Mouse (Mus musculus) liver, adult 2 months (tissue): ENCODE results near the gene Map3k13. TPM values are rescaled to one million over a fixed set of nuclear protein-coding genes. Genes with fewer than 3 reads are reported as not detected.

ENCODE experiments used
- DNase-seq: peaks from one replicate; pipeline ENCODE4 v3.0.0-alpha.2; 2011; ENCODE audit warnings: low read depth, low spot score; ENCODE audit errors: extremely low read depth
- H3K27ac ChIP-seq: fragments of 200-500 bp; replicated peaks from 2 replicates; pipeline ENCODE4 v1.5.1; 2012; ENCODE audit warnings: low read depth, mild to moderate bottlenecking, control low read depth, inconsistent platforms, low read length; ENCODE audit not compliant: insufficient read depth
- H3K27me3 ChIP-seq: fragments of 200-500 bp; 2 replicates; pipeline ENCODE4 v1.6.1; 2012; ENCODE audit warnings: mild to moderate bottlenecking, moderate library complexity, low read length, inconsistent platforms; ENCODE audit not compliant: control insufficient read depth, insufficient read depth
- H3K36me3 ChIP-seq: fragments of 200-500 bp; 2 replicates; pipeline ENCODE4 v1.6.1; 2012; ENCODE audit warnings: low read length, inconsistent platforms; ENCODE audit not compliant: control insufficient read depth, insufficient read depth
- H3K4me1 ChIP-seq: fragments of 200-500 bp; 2 replicates; pipeline ENCODE4 v1.6.1; 2011; ENCODE audit warnings: low read length; ENCODE audit not compliant: control insufficient read depth, insufficient read depth
- H3K4me3 ChIP-seq: fragments of 200-500 bp; 2 replicates; pipeline ENCODE4 v1.5.1; 2011; ENCODE audit warnings: low read depth, mild to moderate bottlenecking, control low read depth, low read length, moderate library complexity; ENCODE audit not compliant: insufficient read depth
- H3K79me2 ChIP-seq: fragments of 200-500 bp; 2 replicates; pipeline ENCODE4 v1.6.1; 2012; ENCODE audit warnings: inconsistent platforms, mild to moderate bottlenecking, low read length, moderate library complexity; ENCODE audit not compliant: control insufficient read depth, insufficient read depth
- H3K9ac ChIP-seq: fragments of 200-500 bp; 2 replicates; pipeline ENCODE4 v1.6.1; 2012; ENCODE audit warnings: low read depth, mild to moderate bottlenecking, control low read depth, inconsistent platforms, low read length
- CTCF ChIP-seq: fragments of 200-500 bp; IDR thresholded peaks from 2 replicates; pipeline ENCODE4 v1.5.1; 2011; ENCODE audit warnings: low read depth, low read length, control low read depth
- POLR2A ChIP-seq: fragments of 200-500 bp; IDR thresholded peaks from 2 replicates; pipeline ENCODE4 v1.6.1; 2011; ENCODE audit warnings: low read length, control low read depth; ENCODE audit not compliant: insufficient read depth; ENCODE audit errors: extremely low read depth
- WGBS: fragments of 180-500 bp; shearing (Covaris S2); methylation state at CpG from one replicate; pipeline ENCODE4 v1.1.7; 2018; 5-methylcytosine and 5-hydroxymethylcytosine counted together
- polyA plus RNA-seq: library from polyadenylated mRNA; depleted of rRNA; stranded (reverse); fragments of >200 nt; gene quantifications from 2 replicates; pipeline ENCODE4 v1.2.3, GENCODE M21; 2012
- total RNA-seq: library from RNA; depleted of rRNA; stranded (reverse); fragments of >200 nt; gene quantifications from 2 replicates; pipeline ENCODE4 v1.2.3, GENCODE M21; 2014

Map3k13 gene
- total and polyA plus RNA-seq, 2 experiments: 3.8 to 7.0 TPM

DNA sequence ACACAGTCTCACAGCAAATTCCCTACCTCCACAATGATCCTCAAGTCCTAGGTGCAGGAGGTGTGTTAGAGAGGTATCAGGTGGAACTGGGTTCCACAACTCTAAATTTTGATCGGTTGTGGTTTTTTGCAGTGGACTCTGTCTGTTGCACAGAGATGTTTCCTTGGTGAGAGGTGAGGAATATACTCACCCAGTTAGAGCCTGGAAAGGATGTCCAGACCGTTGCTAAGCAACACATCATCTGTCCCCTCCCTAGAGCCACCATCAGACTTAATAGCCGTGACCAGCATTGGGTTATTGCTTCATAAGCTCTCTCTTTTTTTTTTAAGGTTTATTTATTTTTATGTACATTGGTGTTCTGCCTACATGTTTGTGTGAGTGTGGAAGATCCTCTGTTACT, 83.6 kb downstream of the Map3k13 start:
- DNase-seq: no peak
- peaks cover 9% of the 10 kb centered on the region for H3K4me1 ChIP-seq
- H3K27ac ChIP-seq: no peak overlapping the region
- peaks cover 5% of the 10 kb centered on the region for H3K36me3 ChIP-seq
- H3K27me3 ChIP-seq: no peaks in the 10 kb centered on the region
- no peak overlapping the region for H3K9ac ChIP-seq
- no peak for TF ChIP-seq POLR2A
- TF ChIP-seq CTCF: no peak
- H3K4me3 ChIP-seq: no peak overlapping the region
- peaks cover 14% of the 10 kb centered on the region for H3K79me2 ChIP-seq
- 75% methylated on average over 3 of the region's 3 CpGs for WGBS

GRCm38 (mm10) chr16:21878834-21879233, 84.7 kb downstream of the Map3k13 start:
- peak; percentile 81 for DNase-seq

GRCm38 (mm10) chr16:21881181-21881580, 87.0 kb downstream of the Map3k13 start:
- no peak for TF ChIP-seq POLR2A
- TF ChIP-seq CTCF: no peak
- DNase-seq: peak; percentile 80

More at GRCm38 (mm10) chr16:21878834-21879233, 84.7 kb downstream of the Map3k13 start:
- H3K27me3 ChIP-seq: no peaks in the 10 kb centered on the region
- no peak for TF ChIP-seq POLR2A
- TF ChIP-seq CTCF: no peak
- no peak overlapping the region for H3K4me3 ChIP-seq
- no peak overlapping the region for H3K9ac ChIP-seq
- peaks cover 18% of the 10 kb centered on the region for H3K79me2 ChIP-seq
- H3K27ac ChIP-seq: 0 out of 2 replicates have a peak overlapping the region, but pooled peaks have one; percentile 1
- 16% methylated on average over 3 of the region's 3 CpGs for WGBS
- peaks cover 6% of the 10 kb centered on the region for H3K36me3 ChIP-seq
- peaks cover 9% of the 10 kb centered on the region for H3K4me1 ChIP-seq

GRCm38 (mm10) chr16:21881582-21882259, 87.6 kb downstream of the Map3k13 start:
- no peak for DNase-seq
- no peak overlapping the region for H3K4me3 ChIP-seq
- no peak overlapping the region for H3K9ac ChIP-seq
- peaks cover 9% of the 10 kb centered on the region for H3K4me1 ChIP-seq
- H3K27ac ChIP-seq: no peak overlapping the region
- TF ChIP-seq CTCF (no peak), POLR2A (no peak)
- no peaks in the 10 kb centered on the region for H3K27me3 ChIP-seq
- H3K36me3 ChIP-seq: peaks cover 13% of the 10 kb centered on the region
- peaks cover 21% of the 10 kb centered on the region for H3K79me2 ChIP-seq
- WGBS: 65% methylated on average over 7 of the region's 7 CpGs

More at GRCm38 (mm10) chr16:21881181-21881580, 87.0 kb downstream of the Map3k13 start:
- Histone ChIP-seq H3K36me3 (peaks cover 11% of the 10 kb centered on the region), H3K4me3 (no peak overlapping the region), H3K4me1 (peaks cover 9% of the 10 kb centered on the region), H3K27me3 (no peaks in the 10 kb centered on the region), H3K27ac (no peak overlapping the region), H3K9ac (no peak overlapping the region), H3K79me2 (peaks cover 18% of the 10 kb centered on the region)
- WGBS: 15% methylated on average over 6 of the region's 6 CpGs

DNA sequence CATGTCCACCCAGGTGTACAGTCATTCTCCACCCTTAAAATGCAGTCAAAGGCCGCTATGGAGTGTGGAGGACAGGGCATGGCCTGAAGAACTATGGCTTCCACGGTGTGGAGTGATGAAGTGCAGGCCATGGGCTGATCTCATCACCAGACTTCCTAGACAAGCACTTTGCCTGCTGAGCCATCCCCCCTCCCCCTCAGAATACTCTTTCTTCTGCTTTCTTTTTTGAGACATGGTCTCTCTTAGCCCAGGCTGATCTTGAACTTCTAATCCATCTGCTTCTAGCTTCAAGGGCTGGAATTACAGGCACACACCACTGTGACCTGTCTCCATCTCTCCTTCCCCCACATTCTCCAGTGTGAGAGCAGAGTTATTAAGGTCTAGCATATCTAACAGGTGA, 93.5 kb downstream of the Map3k13 start:
- H3K9ac ChIP-seq: no peak overlapping the region
- no peak overlapping the region for H3K27ac ChIP-seq
- no peaks in the 10 kb centered on the region for H3K4me1 ChIP-seq
- H3K27me3 ChIP-seq: no peaks in the 10 kb centered on the region
- H3K36me3 ChIP-seq: peaks cover 15% of the 10 kb centered on the region
- peaks cover 30% of the 10 kb centered on the region for H3K79me2 ChIP-seq
- DNase-seq: no peak
- H3K4me3 ChIP-seq: no peak overlapping the region
- TF ChIP-seq CTCF: no peak
- TF ChIP-seq POLR2A: no peak
- 79% methylated on average over 2 of the region's 2 CpGs for WGBS

DNA sequence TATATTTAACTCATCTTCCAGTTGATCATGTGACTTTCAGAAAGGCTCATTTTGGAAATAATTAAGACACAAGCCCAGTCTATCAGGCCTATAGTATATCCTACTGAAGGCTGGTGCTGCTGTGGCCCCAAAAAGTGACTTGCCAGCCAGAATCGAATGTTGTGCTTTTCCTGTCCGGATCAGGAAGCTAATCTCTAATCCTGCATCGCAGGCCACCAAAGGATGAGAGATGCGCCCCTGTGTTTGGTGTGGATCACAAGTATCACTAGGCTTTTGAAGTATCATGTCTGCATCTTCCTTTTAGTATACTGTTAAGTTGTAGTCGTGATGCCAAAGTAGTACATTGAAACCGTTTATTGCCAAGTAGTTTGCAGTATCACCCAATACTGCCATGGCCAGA, 99.7 kb downstream of the Map3k13 start:
- Histone ChIP-seq H3K4me3 (no peak overlapping the region), H3K79me2 (peaks cover 16% of the 10 kb centered on the region; the same call in 1 of the 2 replicates), H3K27me3 (no peaks in the 10 kb centered on the region), H3K36me3 (peaks cover 26% of the 10 kb centered on the region; the same call in 1 of the 2 replicates), H3K4me1 (no peaks in the 10 kb centered on the region), H3K27ac (no peak overlapping the region), H3K9ac (no peak overlapping the region)
- 86% methylated on average over 6 of the region's 6 CpGs for WGBS
- no peak for TF ChIP-seq POLR2A
- TF ChIP-seq CTCF: no peak
- DNase-seq: no peak
